Mouse (Mus musculus) erythroblast, embryonic 14.5 days (primary cell): ENCODE measurements around the gene Mmgt2.

Experiments used
- GATA1 ChIP-seq: IDR thresholded peaks from 2 replicates; pipeline ENCODE4 v1.6.1; 2012; ENCODE audit warnings: low read length, inconsistent platforms, mixed read lengths
- TAL1 ChIP-seq: IDR thresholded peaks from 3 replicates; pipeline ENCODE4 v1.6.1; 2012; ENCODE audit warnings: low read length, inconsistent platforms, mixed read lengths

GRCm38 (mm10) chr11:62699749-62700148, 51.3 kb downstream of the Mmgt2 start:
- no peak for TF ChIP-seq GATA1
- no peak for TF ChIP-seq TAL1
